Mouse (Mus musculus) natural killer cell, adult 2 months (primary cell): ENCODE data around the gene Ifnab.

Source experiments
- DNase-seq, 2 experiments: peaks; one replicate each; pipeline ENCODE4 v3.0.0; 2022; ENCODE audit warnings: low spot score in 2 of 2

Ifnab gene

DNA sequence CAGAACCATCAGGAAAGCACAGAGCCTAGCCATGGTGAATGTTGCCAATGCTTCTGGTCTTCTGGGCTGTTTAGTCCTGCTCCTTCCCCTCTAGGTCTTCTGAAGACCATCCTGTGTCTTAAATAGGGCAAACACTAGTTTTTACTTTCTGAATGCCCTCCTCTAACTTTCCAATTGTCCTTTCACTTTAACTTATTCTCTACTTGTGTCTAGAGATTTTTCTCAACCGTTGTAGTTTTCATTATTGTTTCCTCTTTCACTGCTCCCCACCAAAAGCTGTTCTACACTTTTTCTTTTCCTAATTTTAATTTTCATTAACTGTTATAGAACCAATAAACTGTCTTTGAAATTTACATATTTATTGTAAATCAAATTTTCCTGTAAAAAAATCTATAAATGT is 14.3 kb downstream of the Ifnab start, which contains the start of gene Ifna16:
Gene Ifna16, minus strand, starts transcription at position 101 of the 400 bp plus-strand sequence.
- DNase-seq: no peak

DNA sequence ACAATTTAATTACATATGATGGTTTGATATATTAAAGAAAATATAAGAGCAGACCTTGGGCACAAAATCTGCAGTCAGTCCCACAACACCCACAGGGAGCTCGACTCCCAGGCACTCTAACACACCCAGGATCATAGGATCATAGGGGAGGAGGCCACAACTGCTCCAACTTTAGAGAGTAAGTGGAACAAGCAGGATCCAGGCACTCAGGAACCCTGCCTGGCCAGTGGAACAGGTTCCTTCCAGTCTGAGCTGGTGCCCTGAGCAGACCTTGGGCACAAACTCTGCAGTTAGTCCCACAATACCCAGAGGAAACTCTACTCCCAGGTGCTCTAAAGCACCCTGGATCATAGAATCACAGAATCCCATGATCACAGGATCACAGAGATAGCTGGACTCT is 35.7 kb downstream of the Ifnab start:
- no peak for DNase-seq

DNA sequence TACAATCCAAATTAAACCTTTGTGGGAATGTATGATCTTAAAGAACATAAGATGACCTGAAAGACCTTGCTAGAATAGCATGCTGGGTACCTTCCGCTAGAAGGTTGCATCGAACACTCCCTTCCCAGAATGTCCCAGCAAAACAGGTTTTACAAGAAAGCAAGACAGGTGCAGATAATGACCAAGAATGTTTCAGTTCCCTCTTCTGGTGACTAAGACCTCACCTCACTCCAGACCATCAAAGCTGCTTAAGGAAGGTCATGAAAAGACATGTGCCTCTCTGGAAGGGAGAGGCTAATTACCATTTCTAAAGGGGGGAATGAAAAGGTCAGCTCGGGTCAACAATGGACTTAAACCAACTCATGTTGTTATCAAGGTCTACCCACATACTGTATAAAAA is 37.5 kb downstream of the Ifnab start:
- DNase-seq: no peak

DNA sequence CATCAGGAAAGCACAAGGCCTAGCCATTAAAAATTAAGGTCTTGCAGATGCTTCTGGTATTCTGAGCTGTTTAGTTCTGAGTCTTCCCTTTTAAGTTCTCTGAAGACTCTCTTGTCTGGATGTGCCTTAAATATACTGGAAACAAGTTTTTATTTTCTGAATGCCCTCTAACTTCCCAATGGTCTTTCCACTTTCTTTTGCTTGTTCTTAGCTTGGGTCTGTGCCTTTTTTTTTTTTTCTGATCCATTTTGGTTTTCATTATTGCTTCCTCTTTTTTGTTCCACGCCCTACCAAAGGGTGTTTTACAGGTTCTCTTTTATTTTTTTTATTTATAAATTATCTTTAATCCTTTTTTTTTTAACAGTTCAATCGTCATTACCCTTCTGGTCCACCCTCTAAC is 46.8 kb downstream of the Ifnab start, which contains the start of gene Ifna13:
Gene Ifna13, minus strand, starts transcription at position 101 of the 400 bp plus-strand sequence.
- DNase-seq: no peak

DNA sequence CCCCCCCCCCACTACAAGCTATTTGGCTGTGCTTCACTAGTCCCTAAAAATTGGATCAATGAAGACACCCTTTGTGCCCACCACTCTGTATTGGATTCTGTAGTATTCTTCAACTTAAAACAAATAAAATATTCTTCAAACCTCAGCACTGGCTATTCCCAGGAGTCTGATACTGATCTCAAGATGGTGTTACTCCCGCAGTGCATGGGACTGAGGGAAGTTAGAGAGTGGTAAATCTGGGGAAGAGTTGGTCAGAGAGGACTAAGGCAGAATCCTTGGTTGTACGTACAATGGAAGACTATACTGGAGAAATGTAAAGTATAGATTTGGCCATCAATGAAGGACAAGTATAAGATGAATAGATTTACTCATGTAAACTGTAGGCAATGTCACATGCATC is 48.6 kb downstream of the Ifnab start:
- DNase-seq: no peak

DNA sequence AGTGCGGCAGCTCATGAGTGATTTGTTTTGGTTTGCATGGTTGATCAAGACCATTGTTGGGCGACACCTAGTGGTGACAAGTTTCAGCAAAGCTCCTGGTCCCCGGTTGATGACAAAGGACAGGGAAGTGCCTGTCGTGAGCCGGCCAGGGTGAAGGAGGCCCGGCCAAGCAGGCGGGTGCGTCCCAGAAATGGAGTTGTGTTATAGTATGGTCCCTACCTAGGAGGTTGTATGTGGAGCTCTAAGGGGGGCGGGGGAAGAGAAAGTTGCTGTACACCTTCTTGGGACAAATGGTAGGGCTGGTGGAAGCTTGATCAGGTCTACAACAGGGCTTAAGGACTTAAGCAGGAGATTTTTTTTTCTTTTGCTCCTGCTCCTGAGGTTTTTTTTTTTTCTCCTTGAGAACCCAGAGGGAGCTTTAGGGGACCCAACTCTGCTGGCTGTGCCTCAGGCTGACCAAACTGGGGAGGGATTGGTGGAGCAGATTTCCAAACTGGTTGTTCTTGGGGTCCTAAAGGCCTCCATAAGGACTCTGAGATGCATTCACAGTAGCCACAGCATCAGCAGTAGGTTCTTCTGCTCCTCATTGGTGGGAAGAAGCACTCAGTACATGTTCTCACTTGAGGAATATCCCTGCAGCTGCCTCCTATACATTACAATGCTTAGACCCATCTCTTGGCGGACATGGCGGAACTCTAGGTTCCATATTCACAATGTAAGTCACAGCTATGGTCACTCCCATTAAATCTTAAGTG is 49.9 kb downstream of the Ifnab start:
- DNase-seq: peak; percentile 87 to 92

DNA sequence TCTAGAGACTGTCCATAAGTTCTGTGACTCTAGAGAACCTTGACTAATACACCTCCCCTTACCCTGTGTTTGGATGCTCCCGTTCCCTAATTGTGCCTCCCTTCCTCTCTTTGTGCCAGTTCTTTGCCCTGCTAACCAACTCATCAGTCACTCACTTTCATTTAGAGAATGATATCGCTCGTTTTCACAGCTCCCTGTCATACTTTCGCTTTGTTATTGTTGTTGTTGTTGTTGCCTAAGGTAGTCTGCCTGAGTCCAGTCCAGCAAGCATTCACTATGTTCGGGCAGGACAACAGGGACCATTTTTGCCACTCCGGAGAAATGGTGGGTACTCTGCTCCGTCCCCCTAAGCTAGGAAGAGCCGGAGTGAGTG is 50.5 kb downstream of the Ifnab start:
- no peak for DNase-seq
